Mouse (Mus musculus) lung, postnatal 10 days (tissue): Measurements from ENCODE around the gene Ccdc85c.
A peak's percentile ranks its signal among the peaks of the same experiment; 100 is the strongest.

ENCODE experiments used
- DNase-seq: peaks from one replicate; pipeline ENCODE4 v3.0.0; 2021

Ccdc85c gene

DNA sequence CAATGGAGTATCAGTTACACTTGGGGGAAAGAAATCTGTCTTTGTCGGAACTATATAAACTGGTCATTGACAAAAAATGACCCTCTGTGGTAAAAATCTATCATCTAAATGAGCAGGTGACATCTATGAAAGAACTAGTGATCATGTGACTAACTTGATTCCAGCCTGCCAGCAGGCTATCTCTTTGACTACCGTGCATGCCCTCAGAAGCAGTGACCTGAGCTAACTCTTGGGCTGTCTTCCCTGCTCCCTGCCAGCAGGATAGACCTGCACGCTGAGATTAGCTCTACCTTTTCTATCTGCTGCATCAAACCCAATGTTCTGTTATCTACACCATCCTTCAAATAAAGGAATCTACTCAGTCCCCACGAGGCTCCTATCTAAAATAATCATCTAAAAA is 102.6 kb downstream of the Ccdc85c start:
- no peak for DNase-seq

GRCm38 (mm10) chr12:108171336-108171735 is 103.9 kb downstream of the Ccdc85c start:
- DNase-seq: no peak

DNA sequence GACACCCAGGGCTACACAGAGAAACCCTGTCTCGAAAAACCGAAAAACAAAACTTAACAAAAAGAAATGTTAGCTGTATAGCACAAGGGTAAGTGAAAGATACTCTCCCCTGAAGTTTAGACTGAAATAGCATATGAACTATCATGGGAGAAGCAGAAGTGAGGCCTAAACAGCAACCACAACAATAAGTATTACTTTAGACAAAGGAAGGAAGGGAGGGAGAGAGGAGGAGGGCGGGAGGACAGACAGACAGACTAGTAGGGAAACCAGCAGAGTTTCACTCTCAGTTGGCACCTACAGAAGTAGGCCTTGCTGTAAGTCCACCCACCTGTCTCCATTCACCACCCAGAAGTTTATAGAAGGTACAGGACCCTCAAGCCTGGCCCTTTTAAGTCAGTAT is 104.8 kb downstream of the Ccdc85c start:
- no peak for DNase-seq

DNA sequence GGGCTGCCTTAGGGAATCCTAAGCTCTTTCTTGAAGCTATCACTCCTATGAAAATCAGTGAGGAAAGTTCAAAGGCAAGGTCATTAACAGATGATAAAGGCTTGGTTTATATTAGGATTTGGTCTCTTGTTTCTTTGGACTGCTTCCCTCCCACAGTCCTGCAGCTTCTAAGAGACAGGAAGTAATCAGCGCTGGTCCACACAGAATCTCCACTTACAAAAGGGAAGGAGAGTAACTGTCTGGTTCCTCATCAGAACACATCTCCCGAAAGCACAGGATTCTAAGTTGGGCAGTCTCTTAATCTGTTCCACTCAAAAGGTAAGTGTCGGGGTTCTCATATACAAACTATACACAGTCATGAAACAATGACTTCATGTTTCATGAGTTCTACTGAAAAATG is 106.3 kb downstream of the Ccdc85c start:
- no peak for DNase-seq

GRCm38 (mm10) chr12:108163706-108164105 is 111.5 kb downstream of the Ccdc85c start:
- DNase-seq: no peak

DNA sequence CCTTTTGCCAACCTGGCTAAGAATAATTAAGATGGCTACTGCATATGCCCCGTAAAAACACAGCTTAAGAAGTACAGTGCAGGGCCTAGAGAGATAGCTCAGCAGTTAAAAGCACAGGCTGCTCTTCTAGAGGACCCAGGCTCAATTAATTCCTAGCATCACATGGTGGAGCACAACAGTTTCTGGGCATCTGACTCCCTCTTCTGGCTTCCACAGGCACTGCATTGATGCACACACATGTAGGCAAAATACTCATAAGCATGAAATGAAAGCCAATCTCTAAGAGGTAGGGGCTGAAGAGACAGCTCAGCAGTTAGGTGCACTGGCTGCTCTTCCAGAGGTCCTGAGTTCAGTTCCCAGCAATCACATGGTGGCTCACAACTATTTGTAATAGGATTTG is 113.2 kb downstream of the Ccdc85c start:
- DNase-seq: peak; percentile 31

GRCm38 (mm10) chr12:108159863-108160262 is 115.4 kb downstream of the Ccdc85c start:
- DNase-seq: no peak
